Mouse (Mus musculus): ENCODE results near the gene Tiam1. TPM values are rescaled to one million over a fixed set of nuclear protein-coding genes. Genes with fewer than 3 reads are reported as not detected.

The Tiam1 gene
- polyA plus RNA-seq, 1 experiment from 2014 or later: 18.6 TPM

DNA sequence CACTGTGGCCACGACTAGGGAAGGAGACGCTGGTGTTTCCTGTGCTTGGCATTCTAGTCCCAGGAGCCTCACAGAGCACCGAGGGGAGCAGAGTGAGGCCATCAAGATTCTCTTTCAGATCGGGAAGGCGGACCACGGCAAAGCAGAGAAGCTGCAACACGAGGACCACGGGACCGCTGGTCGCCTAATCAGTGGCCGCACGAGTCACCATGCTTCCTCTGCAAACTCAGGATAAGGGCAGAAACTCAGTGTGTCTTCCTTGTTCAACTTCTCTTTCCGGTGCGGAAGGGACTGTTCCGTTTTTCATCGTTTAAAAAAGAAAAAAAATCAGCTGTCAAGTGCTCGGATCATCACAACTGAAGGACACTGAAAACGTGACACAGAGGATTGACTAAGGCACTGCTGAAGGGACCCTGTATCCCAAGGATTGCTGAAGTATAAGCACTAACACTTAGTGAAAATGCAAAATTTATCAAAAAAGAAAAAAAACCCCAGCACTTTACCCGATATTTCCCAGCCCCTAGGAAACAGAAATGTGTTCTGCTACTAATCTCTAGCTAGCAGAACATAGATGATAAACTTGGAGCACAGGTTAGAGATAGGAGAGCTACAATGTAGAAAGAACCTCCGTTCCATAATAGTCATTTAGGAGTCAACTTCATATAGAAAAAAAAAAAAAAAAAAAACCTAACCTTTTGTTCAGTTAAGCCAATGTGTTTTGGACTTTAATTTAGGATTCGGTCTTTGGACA, 99.4 kb downstream of the Tiam1 start:
- H3K27ac ChIP-seq: no peak overlapping the region
- no peak overlapping the region for H3K4me2 ChIP-seq
- H3K4me3 ChIP-seq (replicated peaks): no peak overlapping the region
- no peaks in the 10 kb centered on the region; the same call in 1 of the 2 replicates for H3K4me1 ChIP-seq
- no peaks in the 10 kb centered on the region for H3K27me3 ChIP-seq
- H3K9me3 ChIP-seq (replicated peaks): no peaks in the 10 kb centered on the region
- no peak overlapping the region for H3K9ac ChIP-seq
- H3K36me3 ChIP-seq: no peaks in the 10 kb centered on the region
- ATAC-seq (replicated peaks; ENCODE audit: low FRiP score): no peak
- 83% methylated on average over 21 of the region's 21 CpGs for WGBS

DNA sequence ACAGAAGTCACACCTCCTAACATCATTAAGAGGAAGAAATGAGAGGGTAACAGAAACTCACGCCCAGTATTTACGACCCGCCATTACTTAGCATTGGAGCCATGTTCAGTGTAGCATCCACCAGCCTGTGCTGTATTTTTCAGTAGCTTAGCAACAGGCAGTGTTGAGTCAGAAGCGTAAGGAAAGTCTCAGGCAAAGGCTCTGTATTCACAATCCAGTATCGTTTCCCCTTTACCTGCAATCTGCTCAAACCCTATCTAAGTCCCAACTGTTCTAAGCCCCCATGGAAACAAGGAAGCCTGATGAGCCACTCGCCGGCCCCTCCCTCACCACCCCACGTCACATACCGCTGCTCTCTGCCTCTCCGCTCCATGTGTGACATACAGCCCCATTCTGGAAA, 100.7 kb downstream of the Tiam1 start:
- no peaks in the 10 kb centered on the region for H3K36me3 ChIP-seq
- no peak overlapping the region for H3K27ac ChIP-seq
- no peak overlapping the region for H3K9ac ChIP-seq
- WGBS: 89% methylated on average over 10 of the region's 10 CpGs
- no peak overlapping the region for H3K4me2 ChIP-seq
- no peaks in the 10 kb centered on the region; the same call in 1 of the 2 replicates for H3K4me1 ChIP-seq
- H3K9me3 ChIP-seq (replicated peaks): no peaks in the 10 kb centered on the region
- H3K4me3 ChIP-seq (replicated peaks): no peak overlapping the region
- ATAC-seq (replicated peaks; ENCODE audit: low FRiP score): no peak
- no peaks in the 10 kb centered on the region for H3K27me3 ChIP-seq

DNA sequence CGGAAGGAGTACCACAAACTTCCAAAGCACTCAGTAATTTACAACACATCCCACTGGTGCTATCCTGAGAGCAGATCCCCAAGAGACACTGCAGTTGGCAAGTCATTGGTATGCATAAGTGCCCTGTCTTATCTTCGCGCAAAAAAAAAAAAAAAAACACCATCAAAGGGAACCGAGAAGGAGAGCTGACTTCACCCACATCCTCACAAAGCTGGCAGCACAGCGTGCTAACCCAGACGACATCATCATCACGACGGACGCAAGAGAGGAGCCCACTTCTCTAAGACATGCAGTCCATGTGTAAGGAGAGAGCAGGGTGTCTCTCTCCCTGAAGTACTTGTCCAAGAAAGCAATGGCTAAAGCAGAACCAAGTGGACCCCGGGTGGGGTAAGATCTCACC, 101.2 kb downstream of the Tiam1 start:
- Histone ChIP-seq H3K9ac (no peak overlapping the region), H3K4me3 (replicated peaks) (no peak overlapping the region), H3K4me2 (no peak overlapping the region), H3K9me3 (replicated peaks) (no peaks in the 10 kb centered on the region), H3K36me3 (no peaks in the 10 kb centered on the region), H3K4me1 (no peaks in the 10 kb centered on the region; the same call in 1 of the 2 replicates), H3K27ac (no peak overlapping the region), H3K27me3 (no peaks in the 10 kb centered on the region)
- ATAC-seq (replicated peaks; ENCODE audit: low FRiP score): no peak
- 79% methylated on average over 10 of the region's 10 CpGs for WGBS

DNA sequence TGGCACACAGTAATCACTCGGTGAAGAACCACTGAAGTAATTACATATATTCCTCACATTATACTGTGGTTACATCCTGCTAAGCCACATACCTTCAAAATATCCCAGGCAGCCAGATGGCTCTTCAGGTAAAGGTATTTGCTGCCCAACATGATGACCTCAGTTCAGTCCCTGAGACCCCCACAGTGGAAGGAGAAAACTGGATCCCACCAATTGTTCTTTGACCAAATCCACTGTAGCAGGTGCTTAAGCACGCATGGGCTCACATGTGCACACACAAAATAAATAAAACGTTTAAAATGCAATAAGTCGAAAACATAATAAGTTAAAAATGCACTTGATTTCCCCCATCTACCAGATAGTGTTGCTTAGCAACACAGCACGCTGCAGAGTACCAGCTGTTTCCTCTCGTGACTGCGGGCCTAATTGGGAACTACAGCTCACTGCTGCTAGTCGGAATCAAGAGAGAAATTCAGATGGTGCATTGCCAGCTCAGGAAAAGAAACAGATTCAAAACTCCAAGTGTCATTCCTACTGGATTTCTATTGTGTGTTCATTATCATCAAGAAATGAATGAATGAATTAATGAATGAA, 102.7 kb downstream of the Tiam1 start:
- 62% methylated on average over 8 of the region's 8 CpGs for WGBS
- Histone ChIP-seq H3K36me3 (no peaks in the 10 kb centered on the region), H3K9ac (no peak overlapping the region), H3K4me2 (no peak overlapping the region), H3K4me1 (no peaks in the 10 kb centered on the region), H3K9me3 (replicated peaks) (no peaks in the 10 kb centered on the region), H3K27me3 (no peaks in the 10 kb centered on the region), H3K27ac (no peak overlapping the region), H3K4me3 (replicated peaks) (no peak overlapping the region)
- ATAC-seq (replicated peaks; ENCODE audit: low FRiP score): no peak

DNA sequence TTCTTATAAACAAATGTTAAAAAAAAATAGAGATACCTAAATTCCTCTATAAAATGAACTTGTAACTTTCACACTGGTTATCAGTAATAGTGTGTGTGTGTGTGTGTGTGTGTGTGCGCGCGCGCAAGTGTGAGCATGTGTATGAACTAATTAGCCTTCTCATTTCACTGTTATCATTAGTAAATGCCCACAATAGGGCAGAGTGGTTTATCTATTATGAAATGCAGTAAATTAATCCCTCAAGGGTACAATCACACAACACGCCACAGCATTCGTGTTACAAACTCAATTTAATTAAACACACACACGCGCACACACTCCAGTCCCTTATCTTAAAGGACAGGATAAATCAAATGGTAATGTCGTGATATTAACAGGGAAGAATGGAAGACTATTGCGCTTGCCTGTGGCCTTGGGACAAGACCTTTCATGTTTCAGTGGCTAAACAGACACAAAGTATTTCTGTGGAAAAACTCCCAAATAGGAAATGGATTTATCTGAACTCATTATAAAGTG, 107.9 kb downstream of the Tiam1 start:
- no peak overlapping the region for H3K4me3 ChIP-seq (replicated peaks)
- whole genome bisulfite sequencing: 84% methylated on average over 10 of the region's 10 CpGs
- H3K27me3 ChIP-seq: no peaks in the 10 kb centered on the region
- no peaks in the 10 kb centered on the region for H3K9me3 ChIP-seq (replicated peaks)
- no peak overlapping the region for H3K4me2 ChIP-seq
- H3K27ac ChIP-seq: no peak overlapping the region
- H3K9ac ChIP-seq: no peak overlapping the region
- ATAC-seq (replicated peaks; ENCODE audit: low FRiP score): no peak
- no peaks in the 10 kb centered on the region for H3K36me3 ChIP-seq
- no peaks in the 10 kb centered on the region for H3K4me1 ChIP-seq

DNA sequence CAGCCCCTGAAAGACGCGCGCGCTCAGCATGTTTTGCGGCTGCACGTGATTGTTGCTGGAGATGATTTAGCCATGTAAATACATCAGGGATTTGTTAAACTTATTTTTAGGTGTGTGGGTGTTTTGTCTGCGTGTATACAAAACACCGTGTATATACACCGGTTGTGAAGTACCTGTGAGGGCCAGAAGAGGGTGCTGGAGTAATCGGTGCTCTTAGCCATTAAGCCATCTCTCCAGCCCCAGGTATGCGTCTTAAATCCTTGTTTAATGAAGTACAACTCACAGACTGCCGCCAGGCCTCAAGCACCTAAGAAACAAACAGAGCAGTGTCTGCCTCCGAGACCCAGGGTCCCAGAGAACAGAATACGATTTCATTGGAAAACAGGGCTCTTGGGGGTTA, 113.2 kb downstream of the Tiam1 start:
- Histone ChIP-seq H3K4me3 (replicated peaks) (no peak overlapping the region), H3K4me1 (no peaks in the 10 kb centered on the region), H3K36me3 (no peaks in the 10 kb centered on the region), H3K9ac (no peak overlapping the region), H3K4me2 (no peak overlapping the region), H3K9me3 (replicated peaks) (no peaks in the 10 kb centered on the region), H3K27me3 (no peaks in the 10 kb centered on the region), H3K27ac (no peak overlapping the region)
- no peak for ATAC-seq (replicated peaks; ENCODE audit: low FRiP score)
- 93% methylated on average over 14 of the region's 14 CpGs for WGBS

DNA sequence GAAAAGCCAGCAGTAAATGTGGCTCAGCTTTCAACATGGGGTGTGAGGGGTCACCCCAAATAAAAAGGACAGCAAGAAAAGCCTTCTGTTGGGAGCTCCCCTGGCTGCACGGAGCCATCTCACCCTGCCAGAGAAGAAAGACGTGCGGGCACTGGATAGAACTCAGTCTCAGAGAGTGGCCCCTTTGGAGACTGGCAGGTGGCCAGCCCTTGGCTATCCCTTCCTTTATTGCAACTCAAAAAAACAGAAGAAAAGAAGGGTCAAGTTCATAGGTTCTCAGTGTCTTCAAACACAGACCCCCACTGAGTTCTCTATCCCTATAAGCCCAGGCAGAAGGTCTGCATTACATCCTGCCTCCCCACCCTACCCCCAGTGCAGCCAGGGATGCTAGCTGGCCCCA, 115.7 kb downstream of the Tiam1 start:
- 81% methylated on average over 3 of the region's 3 CpGs for WGBS
- H3K9ac ChIP-seq: no peak overlapping the region
- H3K27ac ChIP-seq: no peak overlapping the region
- no peak overlapping the region for H3K4me2 ChIP-seq
- H3K27me3 ChIP-seq: no peaks in the 10 kb centered on the region
- H3K9me3 ChIP-seq (replicated peaks): no peaks in the 10 kb centered on the region
- ATAC-seq (replicated peaks; ENCODE audit: low FRiP score): no peak
- no peaks in the 10 kb centered on the region for H3K36me3 ChIP-seq
- no peak overlapping the region for H3K4me3 ChIP-seq (replicated peaks)
- H3K4me1 ChIP-seq: no peaks in the 10 kb centered on the region

DNA sequence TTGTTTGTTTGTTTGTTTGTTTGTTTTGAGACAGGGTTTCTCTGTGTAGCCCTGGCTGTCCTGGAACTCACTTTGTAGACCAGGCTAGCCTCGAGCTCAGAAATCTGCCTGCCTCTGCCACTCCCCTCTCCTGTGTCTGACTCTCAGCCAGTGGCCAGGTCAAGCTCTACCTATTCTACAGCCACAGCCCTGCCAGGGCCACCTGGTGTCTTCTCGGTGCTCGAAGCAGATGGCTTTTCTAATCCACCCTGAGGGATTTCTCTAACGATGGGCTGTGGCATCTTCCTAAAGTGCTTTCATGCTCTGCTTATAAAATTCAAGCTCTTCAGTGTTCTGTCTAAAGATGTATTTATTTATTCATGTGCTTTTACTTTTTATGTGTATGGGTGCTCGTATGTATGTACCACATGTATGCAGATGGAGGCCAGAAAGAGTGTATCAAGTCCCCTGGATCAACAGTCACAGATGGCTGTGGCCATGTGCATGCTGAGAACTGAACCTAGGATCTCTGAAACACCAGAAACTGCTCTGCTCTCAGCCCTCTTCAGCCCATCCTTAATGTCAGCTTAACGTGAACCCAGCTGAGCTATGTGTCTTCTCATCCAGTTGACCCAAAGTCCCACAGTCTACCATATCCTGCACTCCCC, 117.9 kb downstream of the Tiam1 start:
- no peak for ATAC-seq (replicated peaks; ENCODE audit: low FRiP score)
- 86% methylated on average over 6 of the region's 6 CpGs for WGBS
- H3K9ac ChIP-seq: no peak overlapping the region

DNA sequence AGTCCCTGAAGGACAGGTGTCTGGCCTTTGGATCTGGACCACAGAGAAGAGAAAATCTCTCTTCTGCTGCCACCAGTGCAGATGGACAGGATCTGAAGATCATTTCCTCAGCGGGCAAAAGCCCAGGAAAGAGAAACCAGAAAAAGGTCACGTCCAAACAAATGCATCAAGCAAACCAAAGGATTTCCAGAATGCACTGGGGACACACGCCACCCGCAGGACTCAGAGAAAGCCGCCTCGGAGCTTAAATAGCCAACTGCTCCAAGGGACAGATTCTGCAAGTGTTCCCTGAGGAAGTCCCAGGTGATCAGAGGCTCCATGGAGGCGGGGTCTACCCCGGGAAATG, 119.9 kb downstream of the Tiam1 start:
- no peak overlapping the region for H3K9ac ChIP-seq
- no peaks in the 10 kb centered on the region for H3K9me3 ChIP-seq (replicated peaks)
- H3K4me2 ChIP-seq: no peak overlapping the region
- no peak overlapping the region for H3K4me3 ChIP-seq (replicated peaks)
- ATAC-seq (replicated peaks; ENCODE audit: low FRiP score): no peak
- H3K36me3 ChIP-seq: no peaks in the 10 kb centered on the region
- peaks cover 12% of the 10 kb centered on the region for H3K4me1 ChIP-seq
- H3K27ac ChIP-seq: no peak overlapping the region
- 91% methylated on average over 8 of the region's 8 CpGs for WGBS
- no peaks in the 10 kb centered on the region for H3K27me3 ChIP-seq

More for the DNA sequence above, 117.9 kb downstream of the Tiam1 start:
- H3K36me3 ChIP-seq: no peaks in the 10 kb centered on the region
- peaks cover 3% of the 10 kb centered on the region; the same call in 1 of the 2 replicates for H3K4me1 ChIP-seq
- no peaks in the 10 kb centered on the region for H3K27me3 ChIP-seq
- H3K4me2 ChIP-seq: no peak overlapping the region
- no peak overlapping the region for H3K4me3 ChIP-seq (replicated peaks)
- H3K9me3 ChIP-seq (replicated peaks): no peaks in the 10 kb centered on the region
- no peak overlapping the region for H3K27ac ChIP-seq

DNA sequence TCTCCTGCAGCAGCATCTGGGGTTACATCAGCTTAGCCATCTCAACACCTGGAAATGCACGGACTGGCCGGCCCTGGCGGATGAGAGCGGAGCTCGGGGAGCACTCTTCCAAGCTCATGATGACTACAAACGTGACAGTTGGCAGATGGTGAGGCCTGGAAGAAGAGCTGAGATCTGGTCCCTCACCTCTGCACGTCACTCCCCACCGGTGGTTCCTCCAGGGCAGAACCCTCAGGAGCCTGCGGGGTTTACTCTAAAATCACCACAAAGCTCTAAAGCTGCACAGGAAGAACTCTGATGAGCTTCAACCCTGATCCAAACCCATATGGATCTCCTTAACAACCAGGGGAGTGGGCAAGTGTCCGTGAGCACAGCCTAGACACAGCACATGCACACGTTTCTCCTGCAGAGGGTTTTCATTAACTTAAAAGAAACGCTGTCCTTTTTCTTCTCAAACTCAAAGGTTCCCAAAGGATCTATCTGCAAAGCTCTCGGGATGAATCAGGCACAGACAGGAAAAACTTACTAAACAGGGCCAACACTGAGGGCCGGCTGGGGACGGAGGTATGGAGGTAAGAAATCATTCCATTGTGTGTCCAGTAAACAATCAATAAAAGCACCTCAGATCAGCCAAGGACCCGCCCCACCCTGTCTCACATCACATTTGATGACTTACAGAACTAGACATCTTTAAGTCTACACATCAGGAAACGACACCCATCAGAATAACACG, 120.5 kb downstream of the Tiam1 start:
- Histone ChIP-seq H3K4me2 (no peak overlapping the region), H3K27me3 (no peaks in the 10 kb centered on the region), H3K4me1 (peaks cover 12% of the 10 kb centered on the region), H3K9me3 (replicated peaks) (no peaks in the 10 kb centered on the region), H3K4me3 (replicated peaks) (no peak overlapping the region), H3K9ac (no peak overlapping the region), H3K27ac (no peak overlapping the region), H3K36me3 (no peaks in the 10 kb centered on the region)
- WGBS: 85% methylated on average over 18 of the region's 18 CpGs
- no peak for ATAC-seq (replicated peaks; ENCODE audit: low FRiP score)

DNA sequence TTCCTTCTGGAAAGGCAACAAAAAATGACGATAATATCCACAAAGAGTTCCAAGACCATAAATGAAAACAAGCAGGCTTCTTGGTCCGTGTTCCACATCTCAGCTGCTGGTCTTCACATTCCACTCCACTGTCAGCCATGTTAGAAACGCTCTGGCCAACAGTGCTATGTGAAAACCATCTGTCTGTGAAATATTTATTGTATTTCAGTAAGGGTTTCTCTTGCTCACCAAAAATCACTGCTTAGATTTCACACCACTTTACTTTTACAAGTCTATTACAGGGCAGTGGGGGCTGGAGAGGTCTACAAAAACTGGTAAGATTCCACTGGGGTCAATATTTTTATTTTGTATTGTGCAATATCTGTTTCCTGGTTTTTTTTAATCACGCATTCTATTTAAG, 127.5 kb downstream of the Tiam1 start:
- H3K9me3 ChIP-seq (replicated peaks): 0 out of 2 replicates have a peak, but pooled peaks cover 3% of the 10 kb centered on the region
- H3K4me2 ChIP-seq: no peak overlapping the region
- no peak overlapping the region for H3K9ac ChIP-seq
- peaks cover 54% of the 10 kb centered on the region for H3K4me1 ChIP-seq
- 44% methylated on average over 4 of the region's 4 CpGs for WGBS
- no peak overlapping the region for H3K4me3 ChIP-seq (replicated peaks)
- no peak overlapping the region for H3K27ac ChIP-seq
- no peaks in the 10 kb centered on the region for H3K27me3 ChIP-seq
- H3K36me3 ChIP-seq: no peaks in the 10 kb centered on the region
- ATAC-seq (replicated peaks; ENCODE audit: low FRiP score): no peak

DNA sequence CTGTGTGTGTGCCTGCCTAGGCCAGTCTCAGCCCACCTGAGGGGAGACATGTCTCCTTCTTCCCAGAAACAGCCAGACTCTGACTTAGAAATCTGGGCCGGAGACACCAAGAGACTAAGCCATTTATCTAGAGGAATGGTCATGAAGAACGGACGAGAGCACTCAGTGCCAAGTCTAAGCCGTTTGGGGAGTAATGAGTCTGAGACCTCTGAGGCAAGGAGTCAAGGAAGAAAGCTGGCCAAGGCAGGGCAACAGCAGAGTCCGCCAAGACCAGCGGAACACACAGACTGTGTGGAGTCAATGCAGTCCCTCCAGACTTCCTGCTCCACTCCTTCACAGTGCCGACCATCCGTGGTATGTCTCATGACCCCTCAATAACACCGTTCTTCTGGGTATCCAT, 129.0 kb downstream of the Tiam1 start:
- Histone ChIP-seq H3K9me3 (replicated peaks) (0 out of 2 replicates have a peak, but pooled peaks cover 3% of the 10 kb centered on the region), H3K27me3 (no peaks in the 10 kb centered on the region), H3K4me3 (replicated peaks) (no peak overlapping the region), H3K4me2 (no peak overlapping the region), H3K36me3 (no peaks in the 10 kb centered on the region), H3K27ac (no peak overlapping the region), H3K9ac (no peak overlapping the region), H3K4me1 (peaks cover 42% of the 10 kb centered on the region)
- no peak for ATAC-seq (replicated peaks; ENCODE audit: low FRiP score)
- WGBS: 47% methylated on average over 9 of the region's 9 CpGs
